Mouse (Mus musculus) layer of hippocampus, adult 6 months (tissue): ENCODE results near the gene Adamtsl4. TPM values are rescaled to one million over a fixed set of nuclear protein-coding genes. Genes with fewer than 3 reads are reported as not detected.

ENCODE experiments used
- long read RNA-seq, 2 experiments: library from polyadenylated mRNA; unstranded; transcript quantifications; one replicate each; pipeline ENCODE4 v2.0.0; 2019 to 2020
- microRNA-seq: library from miRNA; unstranded; fragments of <30 nt; microRNA quantifications from one replicate; pipeline ENCODE4 v1.2.0, GENCODE M21; 2020
- polyA plus RNA-seq: library from polyadenylated mRNA; unstranded; fragments of <200 nt; fragmentation: Nextera tagmentation; gene quantifications from 2 replicates; pipeline ENCODE4 v1.2.3, GENCODE M21; 2021

Adamtsl4 gene
- polyA plus RNA-seq = 3.1 and 3.9 TPM in 2 replicates
- long read RNA-seq, experiment 1, partial matches to known transcripts = 2 of 3 reads
- long read RNA-seq, experiment 1, other reads (novel, unspliced or antisense) = 0 of 3 reads
- long read RNA-seq, experiment 2, full-length matches to known transcripts = 10 of 23 reads
- long read RNA-seq, experiment 2, partial matches to known transcripts = 7 of 23 reads
- long read RNA-seq, experiment 2, other reads (novel, unspliced or antisense) = 6 of 23 reads

DNA sequence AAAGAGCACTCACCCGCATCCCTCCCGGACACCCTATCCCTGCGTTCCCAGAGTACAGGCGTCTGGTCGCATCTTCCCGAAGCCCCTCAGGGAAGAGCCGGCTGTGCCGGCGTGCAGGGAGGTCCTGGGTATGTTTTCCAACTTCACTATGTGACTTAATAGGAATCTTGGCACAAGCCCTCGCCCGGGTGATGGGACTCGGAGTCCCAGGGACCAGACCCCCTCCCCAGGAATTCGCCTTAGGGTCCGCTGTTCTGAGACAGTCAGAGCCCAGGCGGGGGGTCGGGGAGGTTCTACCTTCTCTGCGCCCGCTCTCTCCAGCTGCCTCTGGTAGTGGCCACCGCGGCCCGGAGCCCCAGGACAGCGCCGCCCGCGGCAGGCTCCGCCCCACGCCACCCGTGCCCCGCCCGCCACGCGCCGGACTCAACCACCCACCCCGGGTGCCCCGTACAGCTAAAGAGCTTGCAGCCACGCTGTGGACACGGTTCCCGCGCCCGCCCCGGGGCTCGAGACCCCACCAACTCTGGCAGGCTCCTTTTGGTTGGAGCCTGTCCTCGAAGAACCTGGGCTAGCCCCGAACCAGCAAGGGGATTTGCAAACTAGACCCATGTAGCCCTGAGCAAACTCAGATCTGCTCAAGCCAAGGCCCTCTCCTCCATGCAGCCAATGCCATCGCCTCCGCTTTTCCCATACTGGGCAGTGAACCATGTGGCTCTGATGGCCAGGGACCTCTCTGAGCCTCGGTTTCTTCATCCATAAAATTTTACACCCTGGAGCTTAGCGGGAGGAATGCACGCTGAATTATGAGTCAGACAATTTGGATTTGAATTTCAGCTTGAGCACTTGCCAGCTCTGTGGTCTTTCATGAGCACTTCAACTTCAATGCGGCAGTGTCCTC is at the start of gene Adamtsl4:
Gene Adamtsl4, minus strand, starts transcription at position 394 of the 898 bp plus-strand sequence.

DNA sequence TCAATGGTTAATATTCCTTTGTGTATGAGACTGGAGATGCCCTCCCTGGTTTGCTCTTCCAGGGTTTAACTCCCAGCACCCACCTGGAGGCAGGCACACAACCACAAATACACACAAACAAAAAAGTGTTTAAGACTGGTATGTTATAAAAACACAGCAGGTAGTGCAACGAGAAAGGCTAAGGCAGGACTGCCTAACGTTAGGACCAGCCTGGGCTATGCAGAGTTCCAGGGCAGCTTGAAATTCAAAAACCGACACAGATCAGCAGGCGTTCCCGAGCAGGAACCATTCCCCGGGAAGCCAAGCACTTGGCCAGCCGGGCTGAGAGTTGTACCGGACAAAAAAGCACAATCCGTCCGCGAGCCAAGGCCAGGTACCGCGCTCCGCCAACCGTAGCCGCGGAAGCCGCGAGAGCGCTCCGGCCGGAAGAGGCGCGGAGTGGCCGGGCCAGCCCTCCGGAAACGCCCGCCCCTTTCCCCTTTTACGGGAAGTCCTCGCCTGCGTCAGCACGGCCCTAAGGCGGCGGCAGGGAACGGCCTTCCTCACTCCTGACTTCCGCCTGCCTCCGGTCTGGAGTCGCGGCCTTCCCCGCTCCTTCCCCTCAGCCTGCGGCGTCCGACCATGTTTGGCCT is 29.4 kb downstream of the Adamtsl4 start, which contains the start of gene Mcl1:
Gene Mcl1, plus strand, starts transcription at position 553 of the 632 bp plus-strand sequence.

Small RNA genes within 50 kb of the gene (microRNA-seq; reads per million reads assigned to microRNA genes)
- not detected for gene Mir7014

Other genes starting within 250 kb of the Adamtsl4 start
- 2.5 and 2.8 TPM in 2 replicates for gene Ctsk, start 188.7 kb downstream of the Adamtsl4 start, polyA plus RNA-seq
- gene Ctss, start 161.1 kb downstream of the Adamtsl4 start, polyA plus RNA-seq = 170 and 172 TPM in 2 replicates
- not detected in 2 replicates for gene Hormad1, start 128.2 kb downstream of the Adamtsl4 start, polyA plus RNA-seq
- gene Golph3l, start 99.0 kb downstream of the Adamtsl4 start, polyA plus RNA-seq = 11.2 and 11.5 TPM in 2 replicates
- 210 and 214 TPM in 2 replicates for gene Ensa, start 62.9 kb downstream of the Adamtsl4 start, polyA plus RNA-seq
- gene Mcl1, start 29.1 kb downstream of the Adamtsl4 start, polyA plus RNA-seq = 4.8 and 5.3 TPM in 2 replicates
- 3.8 and 5.6 TPM in 2 replicates for gene Ecm1, start 51.7 kb upstream of the Adamtsl4 start, polyA plus RNA-seq
- 26.4 and 29.2 TPM in 2 replicates for gene Tars2, start 72.3 kb upstream of the Adamtsl4 start, polyA plus RNA-seq
- 37.2 and 41.5 TPM in 2 replicates for gene Rprd2, start 130.9 kb upstream of the Adamtsl4 start, polyA plus RNA-seq
- gene Prpf3, start 168.0 kb upstream of the Adamtsl4 start, polyA plus RNA-seq = 6.9 and 7.0 TPM in 2 replicates
- gene Mrps21, start 183.6 kb upstream of the Adamtsl4 start, polyA plus RNA-seq = 669 and 698 TPM in 2 replicates
- gene Ciart, start 194.3 kb upstream of the Adamtsl4 start, polyA plus RNA-seq = 10.2 and 13.2 TPM in 2 replicates
- gene BC028528, start 204.1 kb upstream of the Adamtsl4 start, polyA plus RNA-seq = 7.1 and 11.0 TPM in 2 replicates
- gene Aph1a, start 206.1 kb upstream of the Adamtsl4 start, polyA plus RNA-seq = 35.5 and 57.8 TPM in 2 replicates
- 13.2 and 37.6 TPM in 2 replicates for gene Car14, start 216.8 kb upstream of the Adamtsl4 start, polyA plus RNA-seq
- gene Anp32e, start 241.3 kb upstream of the Adamtsl4 start, polyA plus RNA-seq = 7.9 and 11.3 TPM in 2 replicates